Mouse (Mus musculus) kidney, postnatal 0 days (tissue): ENCODE results near the gene Mrpl44. TPM values are rescaled to one million over a fixed set of nuclear protein-coding genes. Genes with fewer than 3 reads are reported as not detected.
A peak's percentile ranks its signal among the peaks of the same experiment; 100 is the strongest.

ENCODE experiments used
- ATAC-seq: fragments of 200-750 bp; cut with Nextera tagmentation; replicated peaks from 2 replicates; pipeline ENCODE4 v1.8.0; 2017; ENCODE audit warnings: low read depth, moderate number of reproducible peaks, moderate TSS enrichment, moderate library complexity; ENCODE audit not compliant: low FRiP score
- DNase-seq: peaks from one replicate; pipeline ENCODE4 v3.0.0-alpha.2; 2016; ENCODE audit warnings: low spot score
- H3K27ac ChIP-seq: fragments of 300-500 bp; sonication (generic); 2 replicates; pipeline ENCODE4 v1.5.1; 2014; ENCODE audit warnings: mild to moderate bottlenecking
- H3K27me3 ChIP-seq: fragments of 300-500 bp; sonication (generic); 2 replicates; pipeline ENCODE4 v1.6.1; 2014; ENCODE audit warnings: low read length, mixed read lengths; ENCODE audit not compliant: insufficient read depth
- H3K36me3 ChIP-seq: fragments of 300-500 bp; sonication (generic); 2 replicates; pipeline ENCODE4 v1.6.1; 2014; ENCODE audit warnings: low read length, mixed read lengths; ENCODE audit not compliant: insufficient read depth
- H3K4me1 ChIP-seq: fragments of 300-500 bp; sonication (generic); replicated peaks from 2 replicates; pipeline ENCODE4 v1.6.1; 2014; ENCODE audit warnings: antibody characterized with exemption, low read length, mixed read lengths; ENCODE audit not compliant: insufficient read depth
- H3K4me2 ChIP-seq: fragments of 300-500 bp; sonication (generic); 2 replicates; pipeline ENCODE4 v1.6.1; 2014; ENCODE audit warnings: mild to moderate bottlenecking, low read length, moderate library complexity, mixed read lengths
- H3K4me3 ChIP-seq: fragments of 300-500 bp; sonication (generic); replicated peaks from 2 replicates; pipeline ENCODE4 v1.5.1; 2014; ENCODE audit warnings: low read depth, low read length
- H3K9ac ChIP-seq: fragments of 300-500 bp; sonication (generic); 2 replicates; pipeline ENCODE4 v1.6.1; 2014; ENCODE audit warnings: low read depth, low read length
- H3K9me3 ChIP-seq: fragments of 300-500 bp; sonication (generic); replicated peaks from 2 replicates; pipeline ENCODE4 v1.6.1; 2016; ENCODE audit warnings: low read length, inconsistent platforms, mixed read lengths
- CTCF ChIP-seq: IDR thresholded peaks from 2 replicates; pipeline ENCODE4 v1.5.1; 2016; ENCODE audit warnings: antibody characterized with exemption, low read depth, mild to moderate bottlenecking, moderate library complexity
- WGBS: fragments of 180-500 bp; shearing (Covaris S2); extraction: QIAGEN DNeasy Blood & Tissue Kit; methylation state at CpG from one replicate; pipeline ENCODE4 v1.1.7; 2014; 5-methylcytosine and 5-hydroxymethylcytosine counted together
- polyA plus RNA-seq: library from polyadenylated mRNA; unstranded; fragments of >200 nt; fragmentation: Nextera tagmentation; extraction: Ambion mirVana; gene quantifications from 2 replicates; pipeline ENCODE4 v1.2.1, GENCODE M21; 2015

Mrpl44 gene
- polyA plus RNA-seq, 1 experiment from 2014 or later, result 63.7 TPM

- Histone ChIP-seq H3K27me3 (no peaks in the 10 kb centered on the region), H3K36me3 (no peaks in the 10 kb centered on the region), H3K4me3 (no peak overlapping the region), H3K9me3 (no peaks in the 10 kb centered on the region), H3K27ac (no peak overlapping the region), H3K4me1 (no peaks in the 10 kb centered on the region), H3K9ac (no peak overlapping the region), H3K4me2 (no peak overlapping the region)
- DNase-seq, result no peak
- 92% methylated on average over 4 of the region's 4 CpGs for WGBS
- ATAC-seq, result no peak
- TF ChIP-seq CTCF, result no peak
Observed at GRCm38 (mm10) chr1:79746056-79746455, 29.8 kb upstream of the Mrpl44 start.

DNA sequence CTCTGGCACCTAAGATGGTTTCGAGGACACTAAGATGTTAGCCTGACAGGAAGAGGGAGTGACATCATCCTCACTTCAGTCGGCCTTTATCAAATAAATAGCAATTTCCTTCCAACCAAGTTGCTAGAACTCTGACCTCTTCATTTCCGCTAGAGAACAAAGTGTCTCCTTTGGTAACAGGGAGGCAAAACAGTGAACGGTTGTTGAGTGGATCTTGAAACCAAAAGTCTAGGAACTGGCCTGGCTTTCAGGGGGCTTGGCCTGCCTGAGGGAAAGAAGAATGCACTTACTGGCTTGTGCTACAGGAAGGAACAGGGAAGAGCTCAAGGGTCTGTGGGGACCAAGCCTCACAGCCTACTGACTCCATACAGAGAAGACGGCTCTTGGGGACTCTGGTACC lies 24.6 kb upstream of the Mrpl44 start:
- H3K9ac ChIP-seq, result no peak overlapping the region
- H3K27ac ChIP-seq, result 0 out of 2 replicates have a peak overlapping the region, but pooled peaks have one; percentile 36
- no peak overlapping the region for H3K4me3 ChIP-seq
- no peaks in the 10 kb centered on the region for H3K36me3 ChIP-seq
- no peaks in the 10 kb centered on the region for H3K9me3 ChIP-seq
- TF ChIP-seq CTCF, result no peak
- WGBS, result 81% methylated on average over 5 of the region's 5 CpGs
- H3K27me3 ChIP-seq, result no peaks in the 10 kb centered on the region
- no peak overlapping the region for H3K4me2 ChIP-seq
- H3K4me1 ChIP-seq, result no peaks in the 10 kb centered on the region
- DNase-seq (peak; percentile 57), ATAC-seq (no peak)

- Histone ChIP-seq H3K9ac (no peak overlapping the region), H3K27me3 (no peaks in the 10 kb centered on the region), H3K27ac (0 out of 2 replicates have a peak overlapping the region, but pooled peaks have one; percentile 36), H3K4me1 (no peaks in the 10 kb centered on the region), H3K36me3 (no peaks in the 10 kb centered on the region), H3K9me3 (no peaks in the 10 kb centered on the region), H3K4me2 (no peak overlapping the region), H3K4me3 (no peak overlapping the region)
- TF ChIP-seq CTCF, result no peak
- DNase-seq, result no peak
- no peak for ATAC-seq
- WGBS, result 71% methylated on average over 7 of the region's 7 CpGs
Observed at GRCm38 (mm10) chr1:79752015-79752695, 23.7 kb upstream of the Mrpl44 start.

DNA sequence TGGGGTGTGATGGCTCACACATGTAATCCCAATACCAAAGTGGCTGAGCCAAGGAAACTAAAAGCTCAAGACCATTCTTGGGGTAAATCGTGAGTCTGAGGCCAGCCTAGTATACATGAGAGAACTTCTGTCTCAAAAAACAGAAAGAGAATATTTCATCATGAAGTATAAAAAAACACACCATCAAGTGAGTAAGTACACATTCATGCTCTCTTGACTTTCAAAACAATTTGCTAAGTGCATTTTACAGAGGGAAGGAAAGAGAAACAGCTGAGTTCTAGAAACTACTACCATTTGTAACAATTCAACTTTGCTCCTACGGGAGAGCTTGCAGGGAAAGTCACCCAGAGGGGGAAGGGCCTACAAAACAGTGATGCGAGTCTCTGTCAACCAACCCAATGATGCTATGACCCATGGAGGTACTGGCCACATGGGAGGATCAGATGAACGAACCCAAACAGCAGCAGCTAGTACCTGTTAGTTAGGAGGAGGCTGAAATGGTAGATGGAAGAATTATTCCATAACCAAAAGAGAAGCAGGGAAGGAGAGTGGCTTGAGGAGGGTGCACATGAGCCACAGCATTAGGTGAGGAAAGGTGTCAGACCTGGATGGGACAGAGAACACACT lies 23.0 kb upstream of the Mrpl44 start:
- H3K27ac ChIP-seq, result no peak overlapping the region
- DNase-seq, result no peak
- no peak overlapping the region for H3K4me2 ChIP-seq
- no peak for ATAC-seq
- no peaks in the 10 kb centered on the region for H3K36me3 ChIP-seq
- H3K4me3 ChIP-seq, result no peak overlapping the region
- no peaks in the 10 kb centered on the region for H3K4me1 ChIP-seq
- 60% methylated on average over 4 of the region's 4 CpGs for WGBS
- no peak for TF ChIP-seq CTCF
- no peak overlapping the region for H3K9ac ChIP-seq
- no peaks in the 10 kb centered on the region for H3K27me3 ChIP-seq
- no peaks in the 10 kb centered on the region for H3K9me3 ChIP-seq

DNA sequence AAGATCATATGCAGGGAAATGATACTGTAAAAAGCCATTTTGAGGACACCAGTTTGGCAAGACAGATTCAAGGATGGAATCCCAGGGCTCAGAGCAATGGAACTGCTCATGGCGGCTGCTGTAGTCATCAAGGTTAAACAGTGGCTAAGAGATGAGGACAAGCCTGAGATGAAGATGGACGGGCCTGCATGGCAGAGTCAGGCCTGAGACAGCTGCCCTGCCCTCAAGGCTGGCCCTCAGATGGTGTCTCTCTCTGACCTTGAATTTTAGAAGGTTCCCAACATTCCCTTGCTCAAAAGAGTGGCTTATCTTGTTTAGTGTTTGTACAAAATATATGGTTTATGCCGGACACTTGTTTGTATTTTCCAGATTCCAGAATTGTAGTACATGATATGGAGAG lies 22.4 kb upstream of the Mrpl44 start:
- Histone ChIP-seq H3K9ac (no peak overlapping the region), H3K27me3 (no peaks in the 10 kb centered on the region), H3K36me3 (no peaks in the 10 kb centered on the region), H3K9me3 (no peaks in the 10 kb centered on the region), H3K4me3 (no peak overlapping the region), H3K4me2 (no peak overlapping the region), H3K27ac (no peak overlapping the region), H3K4me1 (no peaks in the 10 kb centered on the region)
- ATAC-seq (no peak), DNase-seq (no peak)
- TF ChIP-seq CTCF, result no peak
- 89% methylated on average over 3 of the region's 3 CpGs for WGBS

DNA sequence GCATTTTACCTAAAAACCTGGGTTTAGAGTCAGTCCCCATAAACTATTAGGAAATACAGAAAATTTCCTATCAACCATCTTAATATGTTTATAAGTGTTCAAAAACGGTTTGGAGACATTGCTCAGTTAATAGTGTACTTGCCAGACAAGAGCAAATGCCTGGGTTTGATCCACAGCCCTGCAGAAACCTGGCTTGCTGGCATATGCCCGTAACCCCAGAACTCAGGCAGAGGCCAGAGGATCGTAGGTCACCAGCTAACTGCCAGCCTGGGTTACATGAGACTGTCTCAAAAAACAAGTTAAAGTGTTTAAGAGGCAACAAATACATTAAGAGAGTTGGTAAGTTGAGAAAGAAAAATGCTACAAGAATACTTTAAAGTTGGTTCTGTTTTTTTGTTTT lies 20.9 kb upstream of the Mrpl44 start:
- Histone ChIP-seq H3K9ac (no peak overlapping the region), H3K27me3 (no peaks in the 10 kb centered on the region), H3K27ac (no peak overlapping the region), H3K4me1 (no peaks in the 10 kb centered on the region), H3K4me3 (no peak overlapping the region), H3K4me2 (no peak overlapping the region), H3K36me3 (no peaks in the 10 kb centered on the region), H3K9me3 (no peaks in the 10 kb centered on the region)
- no peak for TF ChIP-seq CTCF
- ATAC-seq, result no peak
- WGBS, result 75% methylated on average over 3 of the region's 3 CpGs
- no peak for DNase-seq

DNA sequence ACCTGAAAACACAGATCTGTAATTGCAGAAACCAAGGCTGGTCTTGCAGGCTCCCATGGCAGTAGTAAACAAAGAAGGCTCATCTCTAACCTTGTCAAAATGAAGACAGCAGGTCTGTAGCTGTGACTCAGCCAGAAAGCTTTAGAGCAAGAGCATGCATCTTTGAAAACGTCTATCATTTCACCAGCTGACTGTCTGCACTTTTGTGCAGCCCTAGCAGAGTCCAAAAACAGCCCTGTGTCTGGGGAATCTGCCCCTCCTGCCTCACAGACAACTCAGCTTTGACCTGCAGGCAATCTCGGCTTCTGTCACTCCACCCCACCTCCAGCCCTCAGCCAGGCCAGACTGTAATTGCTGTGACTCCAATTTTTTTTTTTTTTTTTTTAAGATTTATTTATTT lies 20.4 kb upstream of the Mrpl44 start:
- Histone ChIP-seq H3K9me3 (no peaks in the 10 kb centered on the region), H3K27me3 (no peaks in the 10 kb centered on the region), H3K4me3 (no peak overlapping the region), H3K4me1 (no peaks in the 10 kb centered on the region; the same call in 1 of the 2 replicates), H3K9ac (no peak overlapping the region), H3K36me3 (no peaks in the 10 kb centered on the region), H3K4me2 (no peak overlapping the region), H3K27ac (no peak overlapping the region)
- ATAC-seq, result no peak
- DNase-seq, result no peak
- no peak for TF ChIP-seq CTCF
- 44% methylated on average over 2 of the region's 2 CpGs for WGBS
